Mouse (Mus musculus): Measurements from ENCODE around the gene Fut8.
A peak's percentile ranks its signal among the peaks of the same experiment; 100 is the strongest.

The Fut8 gene

GRCm38 (mm10) chr12:77500439-77501055, 262.6 kb downstream of the Fut8 start:
- DNase-seq (ENCODE audit: low spot score in 2 of 2), result no peak

- DNase-seq (ENCODE audit: low spot score in 2 of 2), result no peak
These were observed 263.7 kb downstream of the Fut8 start for GRCm38 (mm10) chr12:77501466-77502240.

- DNase-seq (ENCODE audit: low spot score in 2 of 2), result no peak
These were observed 264.3 kb downstream of the Fut8 start for GRCm38 (mm10) chr12:77502243-77502642.

GRCm38 (mm10) chr12:77505431-77505830, 267.5 kb downstream of the Fut8 start:
- no peak for DNase-seq (ENCODE audit: low spot score in 2 of 2)

- DNase-seq (ENCODE audit: low spot score in 2 of 2), result no peak
These were observed 269.8 kb downstream of the Fut8 start for GRCm38 (mm10) chr12:77507770-77508169.

GRCm38 (mm10) chr12:77510758-77511157, 272.8 kb downstream of the Fut8 start:
- no peak for DNase-seq (ENCODE audit: low spot score in 2 of 2)

GRCm38 (mm10) chr12:77511206-77511605, 273.3 kb downstream of the Fut8 start:
- no peak for DNase-seq (ENCODE audit: low spot score in 2 of 2)

GRCm38 (mm10) chr12:77511631-77512030, 273.7 kb downstream of the Fut8 start:
- DNase-seq (ENCODE audit: low spot score in 2 of 2), result no peak

GRCm38 (mm10) chr12:77516805-77517204, 278.9 kb downstream of the Fut8 start:
- DNase-seq (ENCODE audit: low spot score in 2 of 2), result no peak

GRCm38 (mm10) chr12:77517691-77518090, 279.8 kb downstream of the Fut8 start:
- no peak for DNase-seq (ENCODE audit: low spot score in 2 of 2)

- DNase-seq (ENCODE audit: low spot score in 2 of 2), result no peak
These were observed 281.7 kb downstream of the Fut8 start for GRCm38 (mm10) chr12:77519534-77520102.

GRCm38 (mm10) chr12:77524014-77524413, 286.1 kb downstream of the Fut8 start:
- peak; percentile 52 to 54 for DNase-seq (ENCODE audit: low spot score in 2 of 2)

Data from spleen, postnatal 36 days (tissue).